ENCODE assay signal across 10 mouse cellular contexts in genomic region chr19:46621236-46622183, GRCm38 (mm10). TPM values are rescaled to one million over a fixed set of nuclear protein-coding genes. Genes with fewer than 3 reads are reported as not detected.
DNase-seq lines count a peak whose midpoint lies in the region; ATAC-seq lines count a peak whose summit lies in the region.
"Had no signal": no experiment of that assay in that cellular context is flagged by ENCODE, and none has a peak within 500 bp of the region (broad histone marks: within the 10 kb centered on the region; RNA-seq: fewer than 3 reads in every experiment).

No protein-coding gene starts in this region.

- peak overlapping the region; percentile 80; the same call in 1 of the 2 replicates for H3K9ac ChIP-seq in heart, embryonic 14.5 days (ENCODE audit: low read length)
- no peak overlapping the region for H3K9ac ChIP-seq in intestine, embryonic 16.5 days (ENCODE audit: low read depth, low read length)
- no peak overlapping the region for H3K9ac ChIP-seq in stomach, embryonic 14.5 days (replicated peaks; ENCODE audit: low read depth, low read length)
- H3K9ac ChIP-seq: liver, embryonic 14.5 days had no signal

- H3K4me1 ChIP-seq in heart, embryonic 14.5 days (ENCODE audit: control insufficient read depth in 2 of 2, insufficient read depth in 2 of 2, low read length in 2 of 2), result peaks cover 69 to 91% of the 10 kb centered on the region in 2 experiments
- peaks cover 44% of the 10 kb centered on the region for H3K4me1 ChIP-seq in intestine, embryonic 16.5 days (ENCODE audit: control insufficient read depth, insufficient read depth, low read length)
- H3K4me1 ChIP-seq in stomach, embryonic 14.5 days (ENCODE audit: control insufficient read depth, insufficient read depth, low read length), result peaks cover 53% of the 10 kb centered on the region

- 0 out of 2 replicates have a peak overlapping the region, but pooled peaks have one; percentile 6 for H3K4me2 ChIP-seq in heart, embryonic 14.5 days (ENCODE audit: low read length)
- H3K4me2 ChIP-seq in intestine, embryonic 16.5 days (ENCODE audit: low read depth, low read length), result no peak overlapping the region
- no peak overlapping the region for H3K4me2 ChIP-seq in stomach, embryonic 14.5 days (replicated peaks; ENCODE audit: low read depth, low read length)

- 67% methylated on average over 19 of the region's 19 CpGs for WGBS in heart, embryonic 14.5 days
- WGBS in intestine, embryonic 16.5 days, result 73% methylated on average over 19 of the region's 19 CpGs
- 74% methylated on average over 19 of the region's 19 CpGs for WGBS in stomach, embryonic 14.5 days

- H3K36me3 ChIP-seq in heart, embryonic 14.5 days (ENCODE audit: control insufficient read depth, insufficient read depth, low read length), result peaks cover 14% of the 10 kb centered on the region
- H3K36me3 ChIP-seq in intestine, embryonic 16.5 days (ENCODE audit: control insufficient read depth, insufficient read depth, low read length), result no peaks in the 10 kb centered on the region
- no peaks in the 10 kb centered on the region; the same call in 1 of the 2 replicates for H3K36me3 ChIP-seq in stomach, embryonic 14.5 days (ENCODE audit: control insufficient read depth, insufficient read depth, low read length)

- H3K9me3 ChIP-seq in heart, embryonic 14.5 days (ENCODE audit: control insufficient read depth, low read length), result no peaks in the 10 kb centered on the region
- no peaks in the 10 kb centered on the region for H3K9me3 ChIP-seq in intestine, embryonic 16.5 days (ENCODE audit: control insufficient read depth, low read length)
- H3K9me3 ChIP-seq in stomach, embryonic 14.5 days (ENCODE audit: control insufficient read depth, low read depth, low read length), result no peaks in the 10 kb centered on the region

- H3K27me3 ChIP-seq in heart, embryonic 14.5 days (ENCODE audit: control insufficient read depth, insufficient read depth, low read length), result no peaks in the 10 kb centered on the region
- no peaks in the 10 kb centered on the region for H3K27me3 ChIP-seq in intestine, embryonic 16.5 days (replicated peaks; ENCODE audit: control insufficient read depth, insufficient read depth, low read length)
- no peaks in the 10 kb centered on the region for H3K27me3 ChIP-seq in stomach, embryonic 14.5 days (ENCODE audit: control insufficient read depth, insufficient read depth, low read length)

- ATAC-seq in heart, embryonic 14.5 days (ENCODE audit: insufficient number of reproducible peaks, insufficient read depth, low FRiP score, low read depth), result no peak
- no peak for ATAC-seq in intestine, embryonic 16.5 days
- ATAC-seq in stomach, embryonic 14.5 days (ENCODE audit: insufficient number of reproducible peaks, insufficient read depth, low FRiP score, low read depth), result no peak

- DNase-seq in heart, adult 9 months (ENCODE audit: low spot score in 2 of 2), result no peak
- DNase-seq in right cerebral cortex, adult 18-20 months, result peak; percentile 49
- no peak for DNase-seq in right cerebral cortex, postnatal 14 days
- no peak for DNase-seq in cerebellum, adult 18-20 months
- no peak for DNase-seq in cerebellum, postnatal 4 days (ENCODE audit: low spot score in 2 of 2)
- DNase-seq: kidney, adult 9 months had no signal

- peak overlapping the region in 1 of 2 experiments; percentile 91; a peak in 3 of 4 replicates for H3K27ac ChIP-seq in heart, embryonic 14.5 days (replicated peaks in 1 of 2; ENCODE audit: control insufficient read depth in 1 of 2, insufficient read depth in 1 of 2, low read depth in 2 of 2, low read length in 2 of 2)
- peak overlapping the region; percentile 23; the same call in 1 of the 2 replicates for H3K27ac ChIP-seq in intestine, embryonic 16.5 days (ENCODE audit: low read length)
- H3K27ac ChIP-seq in stomach, embryonic 14.5 days (ENCODE audit: low read length), result peak overlapping the region; percentile 70
- H3K27ac ChIP-seq: liver, embryonic 14.5 days had no signal

- no peak overlapping the region for H3K4me3 ChIP-seq in heart, embryonic 14.5 days (ENCODE audit: control insufficient read depth in 1 of 2, insufficient read depth in 1 of 2, low read depth in 1 of 2, low read length in 2 of 2)
- no peak overlapping the region for H3K4me3 ChIP-seq in intestine, embryonic 16.5 days (ENCODE audit: low read length)
- H3K4me3 ChIP-seq in stomach, embryonic 14.5 days (ENCODE audit: low read depth, low read length), result no peak overlapping the region

RNA-seq across cellular contexts. Expression of gene Wbp1l, which starts 22.6 kb away (rescaled TPM):
- polyA plus RNA-seq in heart, embryonic 14.5 days (2014; fragmentation: Nextera tagmentation; extraction: Ambion mirVana), result 48.8 and 49.3 TPM in 2 replicates
- 39.3 and 40.0 TPM in 2 replicates for polyA plus RNA-seq in intestine, embryonic 16.5 days (2015; fragmentation: Nextera tagmentation; extraction: Ambion mirVana)
- polyA plus RNA-seq in stomach, embryonic 14.5 days (2014; fragmentation: Nextera tagmentation; extraction: Ambion mirVana), result 35.7 and 37.0 TPM in 2 replicates

RNA-seq across cellular contexts. Expression of gene Sfxn2, which starts 48.3 kb away (rescaled TPM):
- 8.0 and 8.8 TPM in 2 replicates for polyA plus RNA-seq in heart, embryonic 14.5 days (2014; fragmentation: Nextera tagmentation; extraction: Ambion mirVana)
- polyA plus RNA-seq in intestine, embryonic 16.5 days (2015; fragmentation: Nextera tagmentation; extraction: Ambion mirVana), result 16.7 and 18.1 TPM in 2 replicates
- 19.3 and 20.8 TPM in 2 replicates for polyA plus RNA-seq in stomach, embryonic 14.5 days (2014; fragmentation: Nextera tagmentation; extraction: Ambion mirVana)

RNA-seq across cellular contexts. Expression of gene Arl3, which starts 48.5 kb away (rescaled TPM):
- polyA plus RNA-seq in heart, embryonic 14.5 days (2014; fragmentation: Nextera tagmentation; extraction: Ambion mirVana), result 54.4 and 72.5 TPM in 2 replicates
- 53.9 and 64.5 TPM in 2 replicates for polyA plus RNA-seq in intestine, embryonic 16.5 days (2015; fragmentation: Nextera tagmentation; extraction: Ambion mirVana)
- 89.4 and 98.7 TPM in 2 replicates for polyA plus RNA-seq in stomach, embryonic 14.5 days (2014; fragmentation: Nextera tagmentation; extraction: Ambion mirVana)

RNA-seq across cellular contexts. Expression of gene Cyp17a1, which starts 51.5 kb away (rescaled TPM):
- 1.6 and 1.8 TPM in 2 replicates for polyA plus RNA-seq in heart, embryonic 14.5 days (2014; fragmentation: Nextera tagmentation; extraction: Ambion mirVana)
- polyA plus RNA-seq in intestine, embryonic 16.5 days (2015; fragmentation: Nextera tagmentation; extraction: Ambion mirVana), result 0.16 TPM in 1 of 2 replicates, not detected in the other
- not detected in 2 replicates for polyA plus RNA-seq in stomach, embryonic 14.5 days (2014; fragmentation: Nextera tagmentation; extraction: Ambion mirVana)
